ENCODE assay signal across 11 mouse cellular contexts in the genomic region with DNA sequence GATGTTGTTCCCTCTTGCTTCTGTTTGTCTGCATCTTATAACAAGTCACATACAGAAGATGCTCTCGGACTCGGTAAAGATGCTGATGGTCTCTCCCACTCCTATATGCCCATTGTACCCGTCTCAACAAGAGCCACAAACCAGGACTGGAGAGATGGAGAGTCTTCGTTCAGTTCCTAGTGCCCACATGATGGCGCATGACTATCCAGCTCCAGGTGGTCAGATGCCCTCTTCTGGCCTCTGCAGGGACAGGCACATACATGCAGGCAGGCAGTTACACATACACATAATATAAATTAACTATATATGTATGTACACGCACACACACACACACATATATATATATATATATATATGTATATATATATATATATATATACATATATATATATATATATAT. TPM values are rescaled to one million over a fixed set of nuclear protein-coding genes. Genes with fewer than 3 reads are reported as not detected.
DNase-seq lines count a peak whose midpoint lies in the region; ATAC-seq and TF ChIP-seq lines count a peak whose summit lies in the region.
"Had no signal": no experiment of that assay in that cellular context is flagged by ENCODE, and none has a peak within 500 bp of the region (broad histone marks: within the 10 kb centered on the region; RNA-seq: fewer than 3 reads in every experiment).

No protein-coding gene starts in this region.

- no peak for TF ChIP-seq POLR2A in brain, embryonic 14.5 days (IDR thresholded peaks at IDR 0.05; ENCODE audit: borderline replicate concordance, extremely low read depth, insufficient read depth, insufficient read length, poor library complexity, severe bottlenecking)

- 83% methylated on average over 6 of the region's 6 CpGs for WGBS in intestine, postnatal 0 days
- WGBS in intestine, embryonic 15.5 days = 80% methylated on average over 6 of the region's 6 CpGs

- H3K4me3 ChIP-seq in intestine, postnatal 0 days (ENCODE audit: low read depth, low read length) = no peak overlapping the region
- H3K4me3 ChIP-seq in intestine, embryonic 15.5 days (replicated peaks) = no peak overlapping the region
- H3K4me3 ChIP-seq: forebrain, embryonic 13.5 days; hindbrain, embryonic 10.5 days had no signal

- DNase-seq in thymus, postnatal 14 days = peak; percentile 35
- no peak for DNase-seq in thymus, postnatal 36 days
- DNase-seq in brain, embryonic 14.5 days (ENCODE audit: low read depth) = no peak
- DNase-seq in splenic B cell, adult 2 months (ENCODE audit: low read depth, low spot score) = peak; percentile 45
- DNase-seq in adrenal gland, adult 2 months = no peak

- H3K9ac ChIP-seq in intestine, postnatal 0 days (ENCODE audit: low read depth, low read length) = no peak overlapping the region
- H3K9ac ChIP-seq in intestine, embryonic 15.5 days = no peak overlapping the region
- H3K9ac ChIP-seq: forebrain, embryonic 13.5 days had no signal

- no peak overlapping the region for H3K4me2 ChIP-seq in intestine, postnatal 0 days (replicated peaks; ENCODE audit: low read depth)
- H3K4me2 ChIP-seq in intestine, embryonic 15.5 days (replicated peaks) = no peak overlapping the region
- H3K4me2 ChIP-seq: forebrain, embryonic 13.5 days had no signal

- H3K27me3 ChIP-seq in intestine, postnatal 0 days (replicated peaks; ENCODE audit: control insufficient read depth, insufficient read depth, low read length) = no peaks in the 10 kb centered on the region
- no peaks in the 10 kb centered on the region for H3K27me3 ChIP-seq in intestine, embryonic 15.5 days (replicated peaks)
- H3K27me3 ChIP-seq in splenic B cell, adult 2 months (ENCODE audit: control insufficient read depth, insufficient read depth, low read length, poor library complexity, severe bottlenecking) = no peaks in the 10 kb centered on the region
- H3K27me3 ChIP-seq: forebrain, embryonic 13.5 days had no signal

- H3K36me3 ChIP-seq in intestine, postnatal 0 days (ENCODE audit: control insufficient read depth, insufficient read depth) = no peaks in the 10 kb centered on the region
- no peaks in the 10 kb centered on the region for H3K36me3 ChIP-seq in intestine, embryonic 15.5 days
- no peaks in the 10 kb centered on the region for H3K36me3 ChIP-seq in splenic B cell, adult 2 months (ENCODE audit: control insufficient read depth, insufficient read depth, low read length, poor library complexity, severe bottlenecking)

- H3K27ac ChIP-seq in intestine, postnatal 0 days (ENCODE audit: low read depth, low read length) = no peak overlapping the region
- no peak overlapping the region for H3K27ac ChIP-seq in intestine, embryonic 15.5 days
- H3K27ac ChIP-seq: forebrain, embryonic 13.5 days had no signal

- H3K4me1 ChIP-seq in intestine, postnatal 0 days (replicated peaks; ENCODE audit: control insufficient read depth, insufficient read depth, low read length) = no peaks in the 10 kb centered on the region
- H3K4me1 ChIP-seq in intestine, embryonic 15.5 days (replicated peaks) = peaks cover 32% of the 10 kb centered on the region

- ATAC-seq in intestine, postnatal 0 days = no peak
- no peak for ATAC-seq in intestine, embryonic 15.5 days
- ATAC-seq in monocyte, adult 5-6 weeks (replicated peaks; ENCODE audit: insufficient number of reproducible peaks, low FRiP score, low TSS enrichment, poor library complexity, severe bottlenecking) = no peak
- ATAC-seq: forebrain, embryonic 13.5 days had no signal

- TF ChIP-seq CTCF in intestine, postnatal 0 days (IDR thresholded peaks at IDR 0.05; ENCODE audit: low read depth) = peak; percentile 74
- TF ChIP-seq CTCF in brain, embryonic 14.5 days (IDR thresholded peaks at IDR 0.05; ENCODE audit: borderline replicate concordance, extremely low read depth, insufficient read depth, insufficient read length) = peak; percentile 35; the same call in 1 of the 2 replicates

- no peaks in the 10 kb centered on the region for H3K9me3 ChIP-seq in intestine, postnatal 0 days (ENCODE audit: control insufficient read depth)
- no peaks in the 10 kb centered on the region for H3K9me3 ChIP-seq in intestine, embryonic 15.5 days
- H3K9me3 ChIP-seq: forebrain, embryonic 13.5 days; hindbrain, embryonic 10.5 days had no signal

RNA-seq across cellular contexts. Expression of a gene that starts 2.9 kb away (rescaled TPM):
- polyA plus RNA-seq in intestine, postnatal 0 days (2015; fragmentation: Nextera tagmentation; extraction: Ambion mirVana) = 3.3 and 5.3 TPM in 2 replicates
- 28.8 and 30.3 TPM in 2 replicates for polyA plus RNA-seq in intestine, embryonic 15.5 days (2015; fragmentation: Nextera tagmentation; extraction: Ambion mirVana)
- polyA plus RNA-seq in brain, embryonic 14.5 days (2012; rRNA removed) = 27.1 and 71.0 TPM in 2 replicates
- total RNA-seq in adrenal gland, adult 2 months (2021) = 1 to 10 TPM in 1 of 2 experiments, under 1 TPM in 1; 0.66 to 1.3 TPM
- polyA plus RNA-seq in adrenal gland, adult 2 months (2012; rRNA removed) = 2.6 and 4.0 TPM in 2 replicates
- 0.68 to 1.4 TPM (median 0.86 TPM) in 3 replicates for total RNA-seq in monocyte, adult 5-6 weeks (2017)

RNA-seq across cellular contexts. Expression of a gene that starts 16.0 kb away (rescaled TPM):
- not detected in 2 replicates for polyA plus RNA-seq in intestine, postnatal 0 days (2015; fragmentation: Nextera tagmentation; extraction: Ambion mirVana)
- not detected in 2 replicates for polyA plus RNA-seq in intestine, embryonic 15.5 days (2015; fragmentation: Nextera tagmentation; extraction: Ambion mirVana)
- 0.10 and 0.12 TPM in 2 replicates for polyA plus RNA-seq in brain, embryonic 14.5 days (2012; rRNA removed)
- total RNA-seq in adrenal gland, adult 2 months (2021) = not detected
- not detected in 2 replicates for polyA plus RNA-seq in adrenal gland, adult 2 months (2012; rRNA removed)
- total RNA-seq in monocyte, adult 5-6 weeks (2017) = not detected in 3 replicates
- polyA plus RNA-seq: forebrain, embryonic 13.5 days; gonadal fat pad, adult 2 months; hindbrain, embryonic 10.5 days had no signal

RNA-seq across cellular contexts. Expression of a gene that starts 34.7 kb away (rescaled TPM):
- 0.50 and 1.4 TPM in 2 replicates for polyA plus RNA-seq in intestine, postnatal 0 days (2015; fragmentation: Nextera tagmentation; extraction: Ambion mirVana)
- 3.2 and 6.1 TPM in 2 replicates for polyA plus RNA-seq in intestine, embryonic 15.5 days (2015; fragmentation: Nextera tagmentation; extraction: Ambion mirVana)
- polyA plus RNA-seq in brain, embryonic 14.5 days (2012; rRNA removed) = 64.9 and 101 TPM in 2 replicates
- total RNA-seq in adrenal gland, adult 2 months (2021) = 1 to 10 TPM; 6.1 to 8.3 TPM
- 9.9 and 17.1 TPM in 2 replicates for polyA plus RNA-seq in adrenal gland, adult 2 months (2012; rRNA removed)
- total RNA-seq in monocyte, adult 5-6 weeks (2017) = 0.11 to 1.8 TPM (median 0.19 TPM) in 3 replicates

Comparison
In these comparisons a context has a peak if more than half of its experiments do, and no peak if none do; other contexts are left out.
1. DNase-seq: peak in thymus, postnatal 14 days (single experiment) and splenic B cell, adult 2 months (single experiment); none in thymus, postnatal 36 days (0 of 2), brain, embryonic 14.5 days (single experiment) and adrenal gland, adult 2 months (single experiment).